Mouse (Mus musculus): ENCODE data around the gene Nos1ap. TPM values are rescaled to one million over a fixed set of nuclear protein-coding genes. Genes with fewer than 3 reads are reported as not detected.

Gene Nos1ap
- polyA plus RNA-seq, 1 experiment, result 146 TPM

- TF ChIP-seq CTCF (IDR thresholded peaks at IDR 0.05; ENCODE audit: extremely low read depth, insufficient read depth, low read length) (peak; percentile 55), POLR2A (IDR thresholded peaks at IDR 0.05; ENCODE audit: extremely low read depth, insufficient read depth, low read length) (no peak)
- Histone ChIP-seq H3K4me3 (ENCODE audit: insufficient read depth, low read length) (no peak overlapping the region), H3K27ac (ENCODE audit: insufficient read depth, low read length) (no peak overlapping the region), H3K4me1 (ENCODE audit: control insufficient read depth, insufficient read depth, low read length) (0 out of 2 replicates have a peak, but pooled peaks cover 1% of the 10 kb centered on the region)
These were observed 297.3 kb downstream of the Nos1ap start for GRCm38 (mm10) chr1:170292239-170292951.

DNA sequence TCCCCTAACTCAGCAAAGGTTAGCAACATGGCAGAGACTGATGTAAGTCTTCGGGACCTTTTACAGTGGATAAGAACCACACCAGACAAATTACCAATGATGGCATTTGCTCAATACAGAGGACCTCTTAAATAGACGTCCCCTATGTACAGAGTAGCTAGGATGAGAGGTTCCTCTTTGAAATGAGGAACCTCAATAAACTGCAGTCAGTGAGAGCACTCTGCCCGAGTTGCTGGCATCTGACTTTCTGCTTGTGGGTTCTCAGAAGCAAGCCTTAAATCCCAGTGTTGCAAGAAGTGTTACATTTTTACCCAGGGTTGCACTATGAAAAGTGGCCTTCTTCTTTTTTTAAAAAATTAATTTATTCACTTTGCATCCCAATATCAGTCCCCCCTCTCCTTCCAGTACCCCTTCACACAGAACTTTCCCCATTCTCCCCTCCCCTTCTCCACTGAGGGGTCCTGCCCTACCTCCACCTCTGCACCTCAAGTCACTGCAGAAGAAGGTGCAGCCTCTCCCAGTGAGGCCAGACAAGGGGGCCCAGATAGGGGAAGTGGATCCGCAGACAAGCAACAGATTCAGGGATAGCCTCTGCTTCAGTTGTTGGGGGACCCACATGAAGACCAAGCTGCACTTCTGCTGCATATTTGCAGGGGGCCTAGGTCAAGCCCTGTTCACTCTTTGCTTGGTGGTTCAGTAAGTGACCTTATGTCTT lies 307.1 kb downstream of the Nos1ap start:
- Histone ChIP-seq H3K27ac (ENCODE audit: insufficient read depth, low read length) (no peak overlapping the region), H3K4me3 (ENCODE audit: insufficient read depth, low read length) (no peak overlapping the region), H3K4me1 (ENCODE audit: control insufficient read depth, insufficient read depth, low read length) (no peaks in the 10 kb centered on the region)
- TF ChIP-seq CTCF (IDR thresholded peaks at IDR 0.05; ENCODE audit: extremely low read depth, insufficient read depth, low read length), result no peak
- no peak for TF ChIP-seq POLR2A (IDR thresholded peaks at IDR 0.05; ENCODE audit: extremely low read depth, insufficient read depth, low read length)

- TF ChIP-seq POLR2A (IDR thresholded peaks at IDR 0.05; ENCODE audit: extremely low read depth, insufficient read depth, low read length) (no peak), CTCF (IDR thresholded peaks at IDR 0.05; ENCODE audit: extremely low read depth, insufficient read depth, low read length) (no peak)
- Histone ChIP-seq H3K4me3 (ENCODE audit: insufficient read depth, low read length) (no peak within 1 kb of the TSS), H3K27ac (ENCODE audit: insufficient read depth, low read length) (no peak within 1 kb of the TSS), H3K4me1 (ENCODE audit: control insufficient read depth, insufficient read depth, low read length) (no peaks in the 10 kb centered on the region)
These were observed 312.6 kb downstream of the Nos1ap start, which contains the start of gene Sh2d1b1 for GRCm38 (mm10) chr1:170277016-170277415. TSS of gene Sh2d1b1 (plus strand) at chr1:170277320.

DNA sequence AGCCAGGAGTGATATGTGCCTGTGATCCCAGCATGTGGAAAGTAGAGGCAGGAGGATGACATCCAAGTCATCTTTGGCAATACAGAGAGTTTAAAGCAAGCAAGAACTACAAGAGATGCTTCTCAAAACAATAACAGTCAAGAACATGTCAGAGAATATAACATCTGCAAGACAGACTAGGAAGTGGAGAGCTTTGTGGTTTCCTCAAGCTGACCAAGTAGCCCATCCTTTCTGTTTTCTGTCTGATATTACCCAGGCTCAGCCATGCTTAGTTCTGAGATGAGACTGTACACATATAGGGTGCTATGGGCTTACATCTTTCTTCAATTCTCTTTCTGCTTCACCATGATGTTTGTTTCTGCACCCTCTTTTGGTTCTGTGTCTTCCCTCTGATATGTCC lies 316.4 kb downstream of the Nos1ap start:
- H3K4me1 ChIP-seq (ENCODE audit: control insufficient read depth, insufficient read depth, low read length), result no peaks in the 10 kb centered on the region
- TF ChIP-seq CTCF (IDR thresholded peaks at IDR 0.05; ENCODE audit: extremely low read depth, insufficient read depth, low read length), result no peak
- no peak for TF ChIP-seq POLR2A (IDR thresholded peaks at IDR 0.05; ENCODE audit: extremely low read depth, insufficient read depth, low read length)
- H3K27ac ChIP-seq (ENCODE audit: insufficient read depth, low read length), result no peak overlapping the region
- no peak overlapping the region for H3K4me3 ChIP-seq (ENCODE audit: insufficient read depth, low read length)

GRCm38 (mm10) chr1:170270696-170271095 lies 319.0 kb downstream of the Nos1ap start:
- Histone ChIP-seq H3K4me3 (ENCODE audit: insufficient read depth, low read length) (no peak overlapping the region), H3K4me1 (ENCODE audit: control insufficient read depth, insufficient read depth, low read length) (no peaks in the 10 kb centered on the region), H3K27ac (ENCODE audit: insufficient read depth, low read length) (no peak overlapping the region)
- TF ChIP-seq POLR2A (IDR thresholded peaks at IDR 0.05; ENCODE audit: extremely low read depth, insufficient read depth, low read length), result no peak
- TF ChIP-seq CTCF (IDR thresholded peaks at IDR 0.05; ENCODE audit: extremely low read depth, insufficient read depth, low read length), result no peak

DNA sequence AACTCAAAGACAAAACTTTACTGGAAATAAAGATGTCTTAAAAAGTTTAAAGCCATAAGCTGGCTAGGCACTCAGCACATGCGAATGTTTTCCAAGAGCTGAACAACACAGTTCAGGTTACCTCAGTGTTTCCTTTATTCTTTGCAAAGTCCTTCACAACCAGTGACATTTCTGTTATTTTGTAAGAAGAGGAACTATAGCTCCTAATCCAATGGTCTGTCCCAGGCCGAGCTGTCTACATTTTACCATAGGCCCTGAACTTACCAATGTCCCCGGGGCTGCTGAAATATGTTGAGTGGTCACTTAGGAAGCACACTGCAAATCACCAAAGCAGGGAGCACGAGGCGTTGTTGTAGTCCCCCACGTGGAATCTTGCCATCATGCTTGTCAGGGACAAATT lies 319.4 kb downstream of the Nos1ap start:
- no peak overlapping the region for H3K4me3 ChIP-seq (ENCODE audit: insufficient read depth, low read length)
- TF ChIP-seq POLR2A (IDR thresholded peaks at IDR 0.05; ENCODE audit: extremely low read depth, insufficient read depth, low read length) (no peak), CTCF (IDR thresholded peaks at IDR 0.05; ENCODE audit: extremely low read depth, insufficient read depth, low read length) (no peak)
- no peak overlapping the region for H3K27ac ChIP-seq (ENCODE audit: insufficient read depth, low read length)
- no peaks in the 10 kb centered on the region for H3K4me1 ChIP-seq (ENCODE audit: control insufficient read depth, insufficient read depth, low read length)

- Histone ChIP-seq H3K4me3 (ENCODE audit: insufficient read depth, low read length) (peak overlapping the region; percentile 76), H3K27ac (ENCODE audit: insufficient read depth, low read length) (peak overlapping the region; percentile 92), H3K4me1 (ENCODE audit: control insufficient read depth, insufficient read depth, low read length) (no peaks in the 10 kb centered on the region)
- TF ChIP-seq CTCF (IDR thresholded peaks at IDR 0.05; ENCODE audit: extremely low read depth, insufficient read depth, low read length) (no peak), POLR2A (IDR thresholded peaks at IDR 0.05; ENCODE audit: extremely low read depth, insufficient read depth, low read length) (peak; percentile 74)
These were observed 334.1 kb downstream of the Nos1ap start for GRCm38 (mm10) chr1:170255560-170255910.

- TF ChIP-seq CTCF (IDR thresholded peaks at IDR 0.05; ENCODE audit: extremely low read depth, insufficient read depth, low read length) (no peak), POLR2A (IDR thresholded peaks at IDR 0.05; ENCODE audit: extremely low read depth, insufficient read depth, low read length) (no peak)
- H3K4me1 ChIP-seq (ENCODE audit: control insufficient read depth, insufficient read depth, low read length), result no peaks in the 10 kb centered on the region
- H3K4me3 ChIP-seq (ENCODE audit: insufficient read depth, low read length), result peak overlapping the region; percentile 76
- peak overlapping the region; percentile 92 for H3K27ac ChIP-seq (ENCODE audit: insufficient read depth, low read length)
These were observed 334.6 kb downstream of the Nos1ap start for GRCm38 (mm10) chr1:170254893-170255559.

Other genes with a start within 250 kb of the Nos1ap start
- gene Olfml2b, start 54.7 kb upstream of the Nos1ap start, polyA plus RNA-seq (2012; rRNA removed), result 5.9 and 9.1 TPM in 2 replicates